Mouse (Mus musculus) urinary bladder, postnatal 25 days (tissue): ENCODE results near the gene Vdr.

Experiments
- DNase-seq: peaks from one replicate; pipeline ENCODE4 v3.0.0; 2022; ENCODE audit warnings: low spot score

Vdr gene

DNA sequence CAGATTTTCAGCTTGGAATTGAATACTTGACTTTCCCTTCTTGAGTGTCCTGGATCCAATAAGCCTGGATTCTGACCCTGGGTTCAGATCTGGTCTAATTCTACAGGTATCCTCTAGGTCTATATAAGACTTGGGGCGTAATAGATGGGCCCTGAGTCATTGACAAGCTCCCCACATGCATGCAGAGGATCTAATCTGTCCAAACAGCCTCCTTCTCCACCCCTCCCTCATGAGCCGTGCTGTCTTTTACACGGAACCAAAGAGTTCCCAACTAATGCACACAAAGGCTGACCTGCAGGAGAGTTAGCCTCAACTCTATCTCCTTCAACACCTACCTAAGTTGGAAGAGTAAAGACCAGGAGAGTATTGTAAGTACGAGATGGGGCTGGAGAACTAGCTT lies 63.1 kb downstream of the Vdr start:
- DNase-seq: no peak

DNA sequence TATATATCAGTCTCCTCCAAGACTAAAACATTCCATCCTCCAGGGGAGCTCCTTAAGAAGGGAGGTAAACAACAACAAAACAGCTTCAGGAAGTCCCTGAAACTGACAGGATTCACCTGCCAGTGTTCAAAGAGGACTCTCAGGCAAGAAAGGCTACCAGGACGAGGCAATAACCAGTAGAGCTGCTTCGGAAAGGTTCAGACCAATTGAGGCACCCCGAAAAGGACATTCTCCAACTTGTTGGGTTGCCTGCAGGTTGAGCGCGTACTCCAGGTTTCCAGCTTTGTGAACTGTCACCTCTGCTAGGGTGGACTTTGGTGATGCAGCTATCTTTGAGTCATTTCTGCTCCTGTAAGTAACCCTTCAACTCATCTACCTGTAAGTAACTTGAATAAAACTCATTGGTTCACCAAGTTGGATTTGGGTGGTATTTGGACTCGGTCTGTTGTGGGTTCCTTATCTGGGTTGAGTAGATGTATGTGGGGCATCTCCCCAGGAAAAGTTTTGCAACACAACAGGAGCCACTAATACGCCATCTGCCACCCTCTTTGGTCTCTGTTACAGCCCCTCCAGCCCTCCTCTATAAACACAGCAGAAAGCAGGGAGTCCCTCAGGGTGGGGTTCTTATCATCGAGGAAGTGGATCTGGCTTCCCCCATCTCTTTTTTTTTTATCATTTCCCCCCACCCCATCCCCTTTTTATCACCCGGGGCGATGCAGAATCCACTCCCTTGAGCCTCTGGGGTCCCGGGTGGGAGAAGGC lies 64.1 kb downstream of the Vdr start:
- no peak for DNase-seq

DNA sequence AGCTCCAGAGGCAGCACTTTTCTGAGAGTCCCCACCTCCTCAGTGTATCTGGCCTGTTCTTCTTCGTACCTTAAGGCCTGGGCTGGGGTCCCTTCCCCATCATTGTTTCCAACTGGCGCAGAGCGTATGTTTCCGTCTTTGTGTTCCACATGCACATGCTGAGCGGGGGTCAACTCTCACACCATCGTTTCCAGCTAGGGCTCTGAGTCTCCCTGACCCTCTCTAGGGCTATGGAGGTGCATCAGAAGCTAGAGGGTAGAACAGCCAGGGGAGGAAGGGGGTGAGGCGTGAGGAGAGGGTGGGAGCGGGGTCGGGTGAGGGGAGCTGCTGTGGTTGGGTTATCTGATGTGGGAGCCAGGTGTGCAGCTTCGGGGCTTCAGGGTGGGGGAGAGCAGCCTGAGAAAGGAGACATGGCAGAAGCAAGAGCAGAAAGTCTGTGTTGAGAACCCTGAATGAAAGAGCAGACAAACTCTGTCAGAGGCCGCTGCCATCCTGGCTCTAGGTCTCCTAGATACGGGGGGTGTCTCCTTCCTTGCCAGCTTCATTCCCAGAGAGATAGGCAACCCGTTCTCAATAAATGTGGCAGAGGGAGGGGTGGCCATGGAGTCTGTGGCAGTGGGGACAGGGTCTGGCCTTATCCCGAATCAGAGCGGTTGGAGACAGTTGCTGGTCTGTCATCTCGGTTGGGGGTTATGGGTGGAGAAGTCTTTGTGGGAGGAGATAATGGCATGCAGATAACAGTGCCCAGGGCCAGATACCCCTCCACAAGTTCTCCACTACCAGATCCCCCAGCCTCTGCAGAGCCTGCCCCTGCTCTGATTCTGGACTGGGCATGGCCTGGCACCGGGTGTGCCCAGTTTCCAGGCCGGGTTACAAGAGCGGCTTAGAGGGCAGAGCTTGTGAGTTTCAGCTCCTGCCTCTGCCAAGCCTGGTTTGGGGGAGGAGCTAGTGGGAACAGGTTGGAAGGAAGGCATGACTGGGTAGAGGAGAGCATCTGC lies 66.1 kb downstream of the Vdr start, which contains the start of gene Hdac7:
TSS of gene Hdac7 (minus strand) at position 466 of the 998 bp plus-strand sequence.
- DNase-seq: no peak

DNA sequence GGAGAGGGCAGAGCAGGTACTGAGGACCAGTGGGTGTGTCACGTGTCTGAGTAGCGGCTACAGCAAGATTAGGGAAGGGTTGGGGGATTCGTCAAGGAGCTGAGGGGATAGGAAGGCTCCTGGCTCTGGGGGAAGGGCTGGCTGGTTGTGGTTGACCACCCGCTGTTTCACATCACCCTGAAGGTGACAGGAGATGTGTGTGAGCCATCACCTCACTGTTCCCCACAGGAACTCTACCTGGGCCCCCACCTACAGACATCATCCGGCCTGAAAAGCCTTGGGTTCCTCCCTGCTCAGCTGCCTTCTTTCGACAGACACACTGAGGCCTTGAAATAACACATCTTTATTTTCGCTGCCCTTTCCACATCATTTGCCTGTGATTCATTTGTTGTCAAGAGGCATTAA lies 67.2 kb downstream of the Vdr start:
- no peak for DNase-seq

DNA sequence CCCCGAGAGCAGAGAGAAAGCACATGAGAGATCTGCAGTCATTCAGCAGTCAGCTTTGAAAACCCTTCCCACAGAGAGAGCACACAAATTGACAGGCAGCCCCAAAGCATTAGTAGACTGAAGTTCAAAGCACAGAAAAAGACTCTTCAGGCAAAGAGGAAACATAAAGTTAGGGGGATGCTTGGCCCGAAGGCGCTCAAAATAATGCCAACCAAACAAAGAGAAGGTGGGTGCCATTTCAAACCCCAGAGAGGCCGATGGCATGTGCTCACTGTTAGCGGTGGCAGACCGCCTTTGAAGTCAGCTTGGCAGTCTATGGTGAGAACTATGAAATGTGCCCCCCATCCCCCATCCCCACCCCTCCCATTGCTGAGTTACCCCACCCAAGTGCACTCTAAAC lies 68.4 kb downstream of the Vdr start:
- no peak for DNase-seq

DNA sequence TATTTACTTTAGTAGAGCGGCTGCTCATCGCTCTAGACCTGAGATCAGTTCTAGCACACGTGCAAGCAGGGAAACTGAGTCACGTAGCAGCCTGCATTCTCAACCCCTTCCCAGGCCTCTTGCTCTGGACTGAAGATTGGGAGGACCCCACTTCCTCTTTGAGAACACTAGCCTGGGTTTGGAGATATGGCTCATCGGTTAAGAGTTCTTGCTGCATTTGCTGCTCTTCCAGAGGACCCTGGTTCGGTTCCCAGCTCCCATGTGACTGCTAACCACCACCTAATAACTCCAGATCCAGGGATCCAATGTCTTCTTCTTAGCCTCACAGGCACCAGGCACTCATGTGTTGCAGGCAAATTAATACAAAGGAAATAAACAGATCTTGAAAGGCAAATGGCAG lies 69.0 kb downstream of the Vdr start:
- no peak for DNase-seq

DNA sequence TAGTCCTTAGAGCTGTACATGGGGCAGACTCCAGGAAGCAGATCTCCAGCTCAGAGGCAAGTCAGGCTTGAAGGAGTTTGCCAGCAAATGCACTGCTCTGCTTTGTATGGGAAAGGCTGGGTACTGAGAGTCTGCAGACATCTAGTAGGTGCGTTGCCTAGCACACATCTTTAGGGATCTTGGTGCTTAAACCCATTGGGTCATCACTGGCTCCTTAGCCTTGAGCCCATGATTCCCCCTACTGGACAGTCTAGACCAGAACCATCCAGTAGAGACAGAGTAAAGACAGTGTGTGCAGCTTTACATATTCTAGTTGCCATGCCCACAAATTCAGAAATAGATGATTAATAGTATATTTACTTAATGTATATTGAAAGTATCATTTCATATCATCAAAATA lies 69.6 kb downstream of the Vdr start:
- no peak for DNase-seq

DNA sequence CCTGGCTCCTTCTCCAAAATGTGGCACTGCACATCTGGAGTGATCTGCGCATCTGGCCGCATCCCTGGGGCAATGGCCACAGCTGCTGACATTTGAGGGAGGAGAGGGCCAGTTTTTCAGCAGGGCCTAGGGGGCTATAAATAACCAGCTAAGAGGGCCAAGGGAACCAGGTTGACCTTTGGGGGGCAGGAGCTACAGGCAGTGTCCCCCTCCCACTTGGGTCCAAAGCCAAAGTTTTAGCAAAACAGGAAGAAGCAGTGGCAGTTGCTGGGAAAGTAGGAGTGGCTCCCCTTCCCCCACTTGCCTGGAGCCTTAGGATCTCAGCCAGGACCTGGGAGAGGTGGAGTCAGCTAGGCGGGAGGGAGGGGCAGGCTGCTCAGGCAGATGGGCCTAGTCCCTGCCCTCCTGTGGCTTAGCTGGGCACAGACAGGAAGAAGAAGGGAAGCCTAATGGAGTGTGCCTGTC lies 70.4 kb downstream of the Vdr start:
- no peak for DNase-seq

DNA sequence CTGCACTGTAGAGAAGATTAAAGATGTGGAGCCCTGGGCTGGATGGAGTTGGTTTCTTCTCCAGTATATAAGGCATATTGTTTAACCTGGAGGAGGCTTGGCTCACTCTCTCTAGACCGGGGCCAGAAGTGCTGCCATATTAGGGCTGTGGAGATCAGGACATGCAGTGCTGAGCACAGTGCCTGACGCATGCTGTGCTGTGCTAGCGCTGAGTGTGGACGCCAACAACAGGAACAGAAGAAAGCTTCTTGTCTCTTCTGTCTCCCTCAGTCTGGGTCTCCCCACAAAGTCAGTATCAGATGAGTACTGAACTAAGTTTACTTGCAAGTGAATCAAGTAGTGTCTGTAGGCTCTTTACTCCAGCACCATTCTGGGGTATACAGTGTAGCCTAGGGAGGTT lies 71.0 kb downstream of the Vdr start:
- DNase-seq: no peak

DNA sequence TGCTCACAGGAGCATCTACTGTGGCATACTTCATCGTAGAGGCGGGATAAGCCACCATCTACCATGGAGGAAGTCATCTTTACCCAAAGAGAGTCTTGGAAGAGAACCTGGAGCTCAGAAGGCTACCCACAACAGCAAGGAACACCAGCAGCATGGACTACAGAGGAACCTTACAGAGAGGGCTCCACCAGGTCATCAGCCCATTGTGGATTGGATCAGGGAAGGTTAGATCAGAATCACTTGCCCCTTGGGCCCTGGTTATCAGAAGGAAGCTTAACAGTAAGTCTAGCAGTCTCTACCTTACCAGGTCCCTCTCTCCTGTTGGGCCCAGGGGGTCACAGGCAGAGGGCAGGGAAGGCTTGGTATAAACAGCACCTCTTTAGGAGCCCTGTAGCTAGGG lies 71.4 kb downstream of the Vdr start:
- no peak for DNase-seq

DNA sequence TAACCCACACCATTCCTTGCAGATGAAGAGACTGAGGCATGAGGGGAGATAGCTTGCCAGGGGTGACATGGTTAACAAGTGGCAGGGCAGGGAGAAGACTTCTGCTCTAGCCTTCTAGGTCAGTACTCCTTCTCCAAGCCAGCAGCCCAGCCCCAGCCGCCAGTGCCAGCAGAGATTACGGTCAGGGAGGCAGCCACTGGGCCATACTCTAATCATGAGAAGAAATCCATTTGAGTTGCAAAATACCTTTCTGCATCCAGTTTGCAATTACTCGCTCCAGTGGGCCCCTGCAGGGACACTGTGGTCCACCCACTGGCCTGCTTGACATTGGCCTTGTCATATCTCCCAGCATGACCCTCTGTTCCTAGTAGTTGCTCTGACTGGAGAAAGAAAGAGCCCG lies 72.0 kb downstream of the Vdr start:
- DNase-seq: no peak

DNA sequence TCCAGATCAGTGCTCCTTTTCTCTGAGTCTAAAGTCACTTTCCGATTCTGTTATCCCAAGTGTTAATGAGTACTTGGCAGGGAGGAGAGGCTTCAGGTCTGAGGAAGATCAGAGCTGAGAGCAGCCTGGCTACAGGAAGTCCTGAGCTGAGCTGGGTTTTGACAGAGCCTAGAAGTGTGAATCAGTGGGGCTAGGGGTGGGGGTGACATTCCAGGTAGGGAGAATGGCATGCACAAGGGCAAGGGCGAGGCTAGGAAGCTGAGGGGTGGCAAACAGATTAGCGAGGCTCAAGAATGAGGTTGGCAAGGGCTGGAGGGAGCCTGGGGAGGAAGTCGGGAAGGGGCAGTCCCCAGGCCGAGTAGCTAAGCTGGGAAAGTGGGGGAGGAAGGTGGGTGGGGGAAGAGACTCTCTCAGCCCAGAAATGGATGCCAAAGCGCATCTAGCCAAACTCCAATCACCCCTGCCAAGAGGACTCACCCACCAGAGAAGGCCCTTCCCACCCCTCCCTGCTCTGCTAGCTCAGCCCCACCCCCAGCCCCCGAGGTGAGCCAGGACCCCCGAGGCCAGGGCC lies 72.9 kb downstream of the Vdr start:
- peak; percentile 46 for DNase-seq

DNA sequence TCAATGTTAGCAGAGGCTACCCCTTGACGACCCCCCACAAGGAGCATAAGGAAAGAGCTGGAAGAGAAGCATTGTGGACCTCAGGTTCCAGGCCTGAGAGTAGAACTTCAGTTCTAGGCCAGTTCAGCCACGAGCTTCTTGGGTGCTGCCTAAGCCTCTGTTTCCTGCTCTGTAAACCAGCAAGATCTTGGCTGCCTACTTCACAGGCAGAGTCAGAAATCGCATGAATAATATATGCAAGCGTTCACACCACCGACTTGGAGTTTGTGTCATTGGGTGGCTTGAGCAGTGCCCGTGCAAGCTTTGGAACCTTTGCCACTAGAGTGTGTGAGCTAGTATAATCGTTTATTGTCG lies 73.6 kb downstream of the Vdr start:
- DNase-seq: no peak

DNA sequence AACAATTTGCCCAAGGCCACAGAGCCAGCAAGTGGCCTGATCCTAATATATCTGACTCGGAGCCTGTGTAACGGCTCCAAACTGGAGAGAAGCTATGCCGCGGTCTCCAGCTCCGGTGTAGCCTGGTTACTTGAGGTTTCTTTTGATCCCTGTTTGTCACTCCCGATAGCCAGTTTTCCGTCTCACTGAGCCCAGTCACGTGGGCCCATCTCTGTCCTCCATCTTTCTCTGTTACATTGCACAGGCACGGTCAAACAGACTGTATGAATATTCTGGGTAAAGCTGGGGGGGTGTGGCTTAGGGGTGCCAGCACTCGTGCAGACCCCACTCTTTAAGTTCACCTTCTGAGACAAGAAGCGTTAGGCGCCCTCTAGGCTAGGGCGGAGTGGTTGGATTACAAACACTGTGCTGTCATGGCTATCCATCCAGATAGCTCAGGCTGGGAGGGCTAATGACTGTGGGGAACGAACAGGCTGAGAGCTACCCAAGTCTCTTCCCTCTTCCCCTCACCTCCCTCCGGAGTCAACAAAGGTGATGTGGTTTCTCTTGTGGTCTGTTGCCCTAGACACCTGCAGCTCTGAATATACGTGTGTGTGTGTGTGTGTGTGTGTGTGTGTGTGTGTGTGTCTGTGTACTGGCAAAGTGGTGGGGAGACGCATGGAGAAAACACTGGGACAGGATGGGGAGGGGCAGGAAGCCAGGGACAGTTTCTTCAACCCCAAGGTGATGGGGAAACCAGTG lies 74.1 kb downstream of the Vdr start:
- DNase-seq: no peak

DNA sequence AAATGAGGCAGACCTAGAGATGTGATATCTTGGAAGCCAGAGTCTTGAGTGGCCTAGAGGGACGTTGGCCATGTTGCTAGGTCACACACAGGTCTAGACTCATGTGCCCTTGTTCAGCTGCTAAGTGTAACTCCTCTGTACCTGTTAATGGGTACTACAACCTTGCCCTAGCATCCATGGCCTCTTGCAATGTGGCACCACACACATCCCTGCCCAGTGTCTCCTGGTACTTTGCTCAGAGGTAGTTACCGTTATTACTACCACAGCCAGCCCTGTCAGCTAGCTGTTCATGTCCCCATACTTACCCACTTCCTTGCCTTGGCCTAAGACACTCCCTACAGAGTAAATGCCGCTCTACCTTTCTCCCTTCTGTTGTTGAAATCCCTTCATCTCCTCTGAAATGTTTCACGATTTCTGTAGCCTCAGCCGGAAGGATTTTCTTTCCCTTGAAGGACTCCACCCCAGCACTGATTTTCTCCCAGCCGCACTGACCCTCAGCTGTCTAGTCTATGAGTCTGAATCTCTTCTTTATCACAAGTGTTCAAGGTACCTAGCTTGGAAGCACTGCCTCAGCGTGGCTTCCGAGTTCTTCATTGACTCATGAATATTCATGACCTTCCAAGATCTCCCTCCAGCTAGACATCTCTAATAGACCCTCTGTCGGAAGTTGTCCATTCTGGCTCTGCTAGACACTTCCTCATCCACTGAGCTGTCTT lies 77.5 kb downstream of the Vdr start:
- no peak for DNase-seq

DNA sequence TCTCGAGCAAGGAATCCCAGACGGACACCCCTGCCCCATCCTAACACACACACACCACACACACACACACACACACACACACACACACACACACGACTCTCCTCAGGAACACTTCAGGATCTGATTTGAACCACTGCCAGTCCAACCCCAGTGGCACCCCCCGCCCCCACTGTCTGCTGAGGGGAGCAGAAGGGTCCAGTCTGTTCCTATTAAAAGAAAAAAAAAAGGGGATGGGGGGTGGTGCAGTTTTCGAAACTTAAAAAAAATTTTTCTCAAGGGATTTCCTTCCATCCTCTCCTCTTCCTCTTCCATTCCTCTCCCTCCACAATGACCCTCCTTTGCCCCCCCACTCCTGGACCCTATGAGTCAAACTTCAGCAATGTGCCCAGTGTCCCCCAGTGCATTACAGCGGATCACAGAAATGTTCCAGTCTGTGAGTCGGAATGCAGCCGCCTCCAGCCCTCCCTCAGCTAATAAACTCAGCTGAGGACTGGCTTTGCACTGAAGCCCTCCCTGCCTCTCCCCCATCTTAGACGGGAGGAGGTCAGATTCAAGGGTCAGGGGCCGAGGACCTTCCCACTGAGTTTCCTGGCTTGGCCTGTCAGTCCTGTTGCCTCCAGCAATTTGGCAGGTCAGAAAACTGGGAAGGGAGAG lies 78.3 kb downstream of the Vdr start:
- DNase-seq: peak; percentile 38

DNA sequence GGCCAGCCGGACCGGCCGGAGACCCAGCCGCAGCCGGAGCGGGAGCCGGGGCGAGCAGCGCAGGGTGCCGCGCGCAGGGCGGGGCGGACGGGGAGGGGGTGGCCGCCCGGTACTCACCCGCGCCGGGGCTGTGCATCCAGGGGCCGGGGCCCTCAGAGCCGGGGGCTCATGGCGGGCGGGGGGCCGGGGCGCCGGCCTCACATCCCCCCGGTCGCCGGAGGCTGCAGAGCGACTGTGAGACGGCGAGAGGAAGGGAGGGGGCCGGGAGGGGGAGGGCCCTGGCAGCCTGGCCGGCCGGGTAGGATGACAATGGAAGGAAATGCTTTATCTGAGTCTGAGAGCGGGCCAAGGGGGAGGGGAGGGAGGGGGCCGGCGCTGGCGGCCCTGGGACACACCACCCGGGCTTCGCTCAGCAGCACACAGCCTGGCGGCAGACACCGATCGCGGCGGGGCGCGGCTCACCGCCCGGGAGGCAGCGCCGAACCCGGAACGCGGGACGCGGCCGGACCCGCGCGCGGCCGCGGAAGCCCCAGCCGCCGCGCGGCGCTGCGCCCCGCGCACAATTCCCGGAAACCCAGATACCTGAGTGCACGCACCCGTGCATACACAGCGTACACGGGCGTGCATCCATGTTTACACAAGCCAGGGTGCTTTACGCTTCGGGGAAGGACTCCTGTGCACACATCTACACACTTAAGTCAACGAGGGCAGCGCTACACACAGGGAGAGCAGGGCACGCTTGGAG lies 79.0 kb downstream of the Vdr start:
- peak; percentile 48 for DNase-seq

DNA sequence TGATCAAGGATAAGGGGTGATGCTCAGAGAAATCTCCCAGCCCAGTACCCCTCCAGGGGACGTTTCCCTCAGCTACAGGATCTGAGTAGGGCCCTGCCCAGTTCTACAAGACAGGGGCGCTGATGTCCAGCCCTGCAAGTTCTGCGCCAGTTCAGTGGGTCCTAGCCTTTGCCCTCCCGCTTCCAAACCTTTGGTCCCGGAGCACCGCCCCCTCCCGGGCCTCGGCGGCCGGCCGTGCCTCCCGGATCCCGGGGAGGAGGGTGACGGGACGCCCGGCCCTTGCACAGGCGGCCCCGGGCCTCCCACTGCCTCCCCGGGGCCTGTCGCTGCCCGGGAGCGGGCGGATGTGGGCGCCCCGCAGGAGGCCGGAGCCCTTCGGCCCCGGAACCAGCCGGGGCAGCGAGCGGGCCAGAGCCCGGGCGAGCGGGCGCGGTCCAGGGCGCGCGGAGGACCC lies 79.6 kb downstream of the Vdr start:
- peak; percentile 44 for DNase-seq

DNA sequence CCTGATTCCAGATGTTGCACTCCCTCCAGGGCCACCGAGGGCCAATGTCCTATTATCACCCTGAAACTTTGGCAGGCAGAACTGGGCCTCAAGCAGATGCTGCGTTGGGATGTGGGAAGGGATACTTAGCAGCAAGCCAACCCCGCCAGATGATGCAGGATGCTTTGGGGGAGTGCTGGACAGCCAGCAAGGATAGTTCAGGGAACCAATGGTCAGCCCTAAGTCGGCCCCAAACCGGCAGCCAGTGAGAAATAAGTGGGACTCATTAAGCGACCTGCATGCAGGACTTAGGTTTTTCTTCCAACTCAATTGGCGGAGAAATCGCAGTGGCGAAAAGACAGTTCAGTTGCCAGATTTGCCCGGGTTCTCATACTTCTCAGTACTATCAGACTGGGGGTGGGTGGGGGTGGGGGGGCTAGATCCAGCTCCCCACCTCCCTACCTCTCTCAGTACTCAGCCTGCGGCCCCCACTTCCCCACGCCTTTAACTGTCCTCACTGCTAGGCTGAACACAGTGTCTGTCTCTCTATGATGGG lies 80.1 kb downstream of the Vdr start:
- DNase-seq: no peak

DNA sequence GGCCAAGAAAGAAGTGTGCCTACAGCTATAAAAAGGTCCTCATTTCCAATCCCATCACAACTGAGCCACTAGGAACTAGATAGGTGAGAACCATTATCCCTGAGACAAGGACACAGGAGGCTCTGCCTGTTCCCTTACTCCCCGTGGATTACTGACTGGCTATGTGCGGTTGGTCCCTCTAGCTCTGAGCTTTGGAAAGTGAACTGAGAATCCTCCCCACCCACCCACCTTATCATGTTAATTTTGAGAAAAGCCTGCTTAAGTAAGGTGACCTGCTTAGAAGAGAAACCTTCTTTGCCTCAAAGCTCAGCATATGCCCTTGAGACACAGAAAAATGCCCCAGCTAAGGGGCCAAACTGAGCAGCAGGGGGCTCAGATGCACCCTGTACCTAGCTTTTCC lies 81.0 kb downstream of the Vdr start:
- DNase-seq: no peak
